Mouse (Mus musculus): Measurements from ENCODE around the gene Prdm16. TPM values are rescaled to one million over a fixed set of nuclear protein-coding genes. Genes with fewer than 3 reads are reported as not detected.

Gene Prdm16
- polyA plus RNA-seq, 1 experiment from 2014 or later: 115 TPM

- Histone ChIP-seq H3K4me2 (peak overlapping the region; percentile 10; the same call in 1 of the 2 replicates), H3K27me3 (peaks cover 24% of the 10 kb centered on the region), H3K4me1 (replicated peaks) (peaks cover 93% of the 10 kb centered on the region), H3K36me3 (peaks cover 17% of the 10 kb centered on the region), H3K9ac (replicated peaks) (0 out of 2 replicates have a peak overlapping the region, but pooled peaks have one; percentile 34), H3K27ac (no peak overlapping the region), H3K4me3 (replicated peaks) (no peak overlapping the region), H3K9me3 (no peaks in the 10 kb centered on the region)
- no peak for ATAC-seq (ENCODE audit: insufficient number of reproducible peaks, insufficient read depth, low FRiP score, low TSS enrichment, low read depth)
- 18% methylated on average over 25 of the region's 25 CpGs for WGBS
These were observed 162.9 kb downstream of the Prdm16 start for GRCm38 (mm10) chr4:154473571-154474307.

- WGBS: 13% methylated on average over 8 of the region's 8 CpGs
- Histone ChIP-seq H3K4me3 (replicated peaks) (no peak overlapping the region), H3K9me3 (no peaks in the 10 kb centered on the region), H3K4me1 (replicated peaks) (peaks cover 81% of the 10 kb centered on the region), H3K27ac (no peak overlapping the region), H3K4me2 (peak overlapping the region; percentile 6; the same call in 1 of the 2 replicates), H3K9ac (replicated peaks) (no peak overlapping the region), H3K27me3 (peaks cover 24% of the 10 kb centered on the region), H3K36me3 (peaks cover 17% of the 10 kb centered on the region)
- no peak for ATAC-seq (ENCODE audit: insufficient number of reproducible peaks, insufficient read depth, low FRiP score, low TSS enrichment, low read depth)
These were observed 164.1 kb downstream of the Prdm16 start for GRCm38 (mm10) chr4:154472569-154472968.

- no peak overlapping the region for H3K9ac ChIP-seq (replicated peaks)
- 0 out of 2 replicates have a peak overlapping the region, but pooled peaks have one; percentile 13 for H3K4me2 ChIP-seq
- H3K27ac ChIP-seq: no peak overlapping the region
- H3K9me3 ChIP-seq: no peaks in the 10 kb centered on the region
- peaks cover 74% of the 10 kb centered on the region for H3K4me1 ChIP-seq (replicated peaks)
- peaks cover 16% of the 10 kb centered on the region for H3K36me3 ChIP-seq
- peaks cover 24% of the 10 kb centered on the region for H3K27me3 ChIP-seq
- no peak overlapping the region for H3K4me3 ChIP-seq (replicated peaks)
- no peak for ATAC-seq (ENCODE audit: insufficient number of reproducible peaks, insufficient read depth, low FRiP score, low TSS enrichment, low read depth)
- 13% methylated on average over 17 of the region's 17 CpGs for WGBS
These were observed 165.1 kb downstream of the Prdm16 start for GRCm38 (mm10) chr4:154471447-154472101.

GRCm38 (mm10) chr4:154466305-154466704 lies 170.4 kb downstream of the Prdm16 start:
- Histone ChIP-seq H3K36me3 (peaks cover 6% of the 10 kb centered on the region; the same call in 1 of the 2 replicates), H3K4me1 (replicated peaks) (peaks cover 33% of the 10 kb centered on the region), H3K27me3 (peaks cover 3% of the 10 kb centered on the region; the same call in 1 of the 2 replicates), H3K4me3 (replicated peaks) (no peak overlapping the region), H3K4me2 (no peak overlapping the region), H3K27ac (no peak overlapping the region), H3K9ac (replicated peaks) (no peak overlapping the region), H3K9me3 (no peaks in the 10 kb centered on the region)
- WGBS: 31% methylated on average over 5 of the region's 5 CpGs
- ATAC-seq (ENCODE audit: insufficient number of reproducible peaks, insufficient read depth, low FRiP score, low TSS enrichment, low read depth): no peak

- peaks cover 22% of the 10 kb centered on the region for H3K4me1 ChIP-seq (replicated peaks)
- H3K4me3 ChIP-seq (replicated peaks): no peak overlapping the region
- H3K27ac ChIP-seq: no peak overlapping the region
- H3K27me3 ChIP-seq: peaks cover 3% of the 10 kb centered on the region; the same call in 1 of the 2 replicates
- no peak overlapping the region for H3K4me2 ChIP-seq
- no peaks in the 10 kb centered on the region for H3K9me3 ChIP-seq
- WGBS: 75% methylated on average over 9 of the region's 9 CpGs
- no peak for ATAC-seq (ENCODE audit: insufficient number of reproducible peaks, insufficient read depth, low FRiP score, low TSS enrichment, low read depth)
- no peak overlapping the region for H3K9ac ChIP-seq (replicated peaks)
- H3K36me3 ChIP-seq: peaks cover 14% of the 10 kb centered on the region; the same call in 1 of the 2 replicates
These were observed 171.6 kb downstream of the Prdm16 start for GRCm38 (mm10) chr4:154465123-154465522.

- whole genome bisulfite sequencing: 41% methylated on average over 13 of the region's 13 CpGs
- no peak overlapping the region for H3K9ac ChIP-seq (replicated peaks)
- H3K4me1 ChIP-seq (replicated peaks): peaks cover 30% of the 10 kb centered on the region
- H3K27ac ChIP-seq: no peak overlapping the region
- H3K4me2 ChIP-seq: no peak overlapping the region
- H3K27me3 ChIP-seq: peaks cover 3% of the 10 kb centered on the region; the same call in 1 of the 2 replicates
- no peak for ATAC-seq (ENCODE audit: insufficient number of reproducible peaks, insufficient read depth, low FRiP score, low TSS enrichment, low read depth)
- peaks cover 14% of the 10 kb centered on the region; the same call in 1 of the 2 replicates for H3K36me3 ChIP-seq
- H3K9me3 ChIP-seq: no peaks in the 10 kb centered on the region
- H3K4me3 ChIP-seq (replicated peaks): no peak overlapping the region
These were observed 176.7 kb downstream of the Prdm16 start for GRCm38 (mm10) chr4:154460021-154460420.

GRCm38 (mm10) chr4:154457756-154458155 lies 178.9 kb downstream of the Prdm16 start:
- H3K9me3 ChIP-seq: no peaks in the 10 kb centered on the region
- no peak overlapping the region for H3K4me3 ChIP-seq (replicated peaks)
- no peak overlapping the region for H3K4me2 ChIP-seq
- ATAC-seq (ENCODE audit: insufficient number of reproducible peaks, insufficient read depth, low FRiP score, low TSS enrichment, low read depth): no peak
- peaks cover 21% of the 10 kb centered on the region for H3K4me1 ChIP-seq (replicated peaks)
- WGBS: 88% methylated on average over 3 of the region's 3 CpGs
- H3K9ac ChIP-seq (replicated peaks): no peak overlapping the region
- no peak overlapping the region for H3K27ac ChIP-seq
- H3K36me3 ChIP-seq: peaks cover 28% of the 10 kb centered on the region
- H3K27me3 ChIP-seq: no peaks in the 10 kb centered on the region; the same call in 1 of the 2 replicates

- no peak overlapping the region for H3K4me3 ChIP-seq (replicated peaks)
- H3K4me2 ChIP-seq: no peak overlapping the region
- H3K27me3 ChIP-seq: no peaks in the 10 kb centered on the region
- no peaks in the 10 kb centered on the region for H3K9me3 ChIP-seq
- no peak overlapping the region for H3K27ac ChIP-seq
- peaks cover 23% of the 10 kb centered on the region for H3K36me3 ChIP-seq
- no peak for ATAC-seq (ENCODE audit: insufficient number of reproducible peaks, insufficient read depth, low FRiP score, low TSS enrichment, low read depth)
- no peak overlapping the region for H3K9ac ChIP-seq (replicated peaks)
- WGBS: 40% methylated on average over 11 of the region's 11 CpGs
- peaks cover 36% of the 10 kb centered on the region for H3K4me1 ChIP-seq (replicated peaks)
These were observed 180.3 kb downstream of the Prdm16 start for GRCm38 (mm10) chr4:154456265-154456822.

GRCm38 (mm10) chr4:154450441-154450840 lies 186.2 kb downstream of the Prdm16 start:
- peaks cover 66% of the 10 kb centered on the region for H3K4me1 ChIP-seq (replicated peaks)
- no peaks in the 10 kb centered on the region for H3K9me3 ChIP-seq
- no peak overlapping the region for H3K9ac ChIP-seq (replicated peaks)
- no peak overlapping the region for H3K4me2 ChIP-seq
- no peak overlapping the region for H3K27ac ChIP-seq
- no peak for ATAC-seq (ENCODE audit: insufficient number of reproducible peaks, insufficient read depth, low FRiP score, low TSS enrichment, low read depth)
- 93% methylated on average over 9 of the region's 9 CpGs for WGBS
- peaks cover 13% of the 10 kb centered on the region; the same call in 1 of the 2 replicates for H3K27me3 ChIP-seq
- peaks cover 15% of the 10 kb centered on the region for H3K36me3 ChIP-seq
- H3K4me3 ChIP-seq (replicated peaks): no peak overlapping the region

- no peak overlapping the region; the same call in 1 of the 2 replicates for H3K27ac ChIP-seq
- no peak for ATAC-seq (ENCODE audit: insufficient number of reproducible peaks, insufficient read depth, low FRiP score, low TSS enrichment, low read depth)
- peaks cover 66% of the 10 kb centered on the region for H3K4me1 ChIP-seq (replicated peaks)
- no peaks in the 10 kb centered on the region for H3K9me3 ChIP-seq
- WGBS: 65% methylated on average over 4 of the region's 4 CpGs
- peaks cover 15% of the 10 kb centered on the region for H3K36me3 ChIP-seq
- no peak overlapping the region for H3K9ac ChIP-seq (replicated peaks)
- H3K4me2 ChIP-seq: no peak overlapping the region
- peaks cover 13% of the 10 kb centered on the region; the same call in 1 of the 2 replicates for H3K27me3 ChIP-seq
- H3K4me3 ChIP-seq (replicated peaks): no peak overlapping the region
These were observed 186.6 kb downstream of the Prdm16 start for GRCm38 (mm10) chr4:154450036-154450435.

- Histone ChIP-seq H3K27me3 (peaks cover 13% of the 10 kb centered on the region; the same call in 1 of the 2 replicates), H3K4me2 (no peak overlapping the region)
- 19% methylated on average over 3 of the region's 3 CpGs for WGBS
These were observed 187.3 kb downstream of the Prdm16 start for GRCm38 (mm10) chr4:154449343-154449742.

More at GRCm38 (mm10) chr4:154449343-154449742, 187.3 kb downstream of the Prdm16 start:
- peak; percentile 22; the same call in 1 of the 2 replicates for ATAC-seq (ENCODE audit: insufficient number of reproducible peaks, insufficient read depth, low FRiP score, low TSS enrichment, low read depth)
- H3K4me3 ChIP-seq (replicated peaks): no peak overlapping the region
- H3K36me3 ChIP-seq: peaks cover 8% of the 10 kb centered on the region
- H3K9ac ChIP-seq (replicated peaks): no peak overlapping the region
- no peak overlapping the region for H3K27ac ChIP-seq
- H3K4me1 ChIP-seq (replicated peaks): peaks cover 66% of the 10 kb centered on the region
- no peaks in the 10 kb centered on the region for H3K9me3 ChIP-seq
